14 mouse cellular contexts compared by ENCODE assay signal in genomic region chr16:30663055-30663454, GRCm38 (mm10).
"Had no signal": no experiment of that assay in that cellular context is flagged by ENCODE, and none has a peak within 500 bp of the region (broad histone marks: within the 10 kb centered on the region; RNA-seq: fewer than 3 reads in every experiment).

No protein-coding gene starts in this region.

- ATAC-seq: liver, postnatal 0 days; lung, postnatal 0 days; midbrain, embryonic 16.5 days had no signal

- DNase-seq: liver, postnatal 0 days; lung, adult 2 months; lung, postnatal 14 days; lung, postnatal 36 days; midbrain, embryonic 14.5 days; retina, postnatal 1 day; right cerebral cortex, postnatal 14 days; right cerebral cortex, postnatal 4 days; spleen, adult 18-20 months; thymus, adult 18-20 months; thymus, postnatal 14 days; thymus, postnatal 36 days had no signal
